Comparison of ENCODE assay signal across 8 mouse cellular contexts in genomic region chr9:59484760-59485159, GRCm38 (mm10). TPM values are rescaled to one million over a fixed set of nuclear protein-coding genes. Genes with fewer than 3 reads are reported as not detected.
DNase-seq lines count a peak whose midpoint lies in the region; ATAC-seq and TF ChIP-seq lines count a peak whose summit lies in the region.

No protein-coding gene starts in this region.

- peak overlapping the region; percentile 96 for H3K9ac ChIP-seq in heart, embryonic 15.5 days
- peak overlapping the region; percentile 94 for H3K9ac ChIP-seq in MEL (ENCODE audit: control insufficient read depth, low read depth, low read length, poor library complexity, severe bottlenecking)
- peak overlapping the region; percentile 97 for H3K9ac ChIP-seq in forebrain, embryonic 16.5 days (replicated peaks; ENCODE audit: low read depth, low read length)

- no peak for TF ChIP-seq POLR2A in MEL (IDR thresholded peaks at IDR 0.05; ENCODE audit: control insufficient read depth in 1 of 2, insufficient read depth in 1 of 2, low read depth in 1 of 2, low read length in 2 of 2, poor library complexity in 1 of 2)

- TF ChIP-seq CTCF in MEL (IDR thresholded peaks at IDR 0.05 in 2 of 3, conservative IDR thresholded peaks at IDR 0.05 in 1 of 3; ENCODE audit: control insufficient read depth in 1 of 3, insufficient read depth in 1 of 3, low read depth in 2 of 3, low read length in 3 of 3, poor library complexity in 1 of 3, severe bottlenecking in 1 of 3), result no peak

- H3K36me3 ChIP-seq in heart, embryonic 15.5 days, result no peaks in the 10 kb centered on the region
- H3K36me3 ChIP-seq in MEL (ENCODE audit: control insufficient read depth in 1 of 2, insufficient read depth in 2 of 2, low read length in 2 of 2), result peaks cover 0 to 37% of the 10 kb centered on the region in 2 experiments; a peak in 3 of 4 replicates
- H3K36me3 ChIP-seq in forebrain, embryonic 16.5 days (ENCODE audit: control insufficient read depth, insufficient read depth), result no peaks in the 10 kb centered on the region
- H3K36me3 ChIP-seq in midbrain, embryonic 10.5 days, result peaks cover 9% of the 10 kb centered on the region

- no peaks in the 10 kb centered on the region for H3K9me3 ChIP-seq in heart, embryonic 15.5 days (replicated peaks)
- H3K9me3 ChIP-seq in MEL (replicated peaks; ENCODE audit: insufficient read depth, low read length), result no peaks in the 10 kb centered on the region
- no peaks in the 10 kb centered on the region for H3K9me3 ChIP-seq in forebrain, embryonic 16.5 days (ENCODE audit: control insufficient read depth, low read length)
- no peaks in the 10 kb centered on the region for H3K9me3 ChIP-seq in midbrain, embryonic 10.5 days (replicated peaks)

- no peaks in the 10 kb centered on the region for H3K27me3 ChIP-seq in heart, embryonic 15.5 days
- no peaks in the 10 kb centered on the region for H3K27me3 ChIP-seq in MEL (ENCODE audit: control insufficient read depth in 1 of 2, insufficient read depth in 2 of 2, low read length in 2 of 2)
- H3K27me3 ChIP-seq in forebrain, embryonic 16.5 days (replicated peaks; ENCODE audit: control insufficient read depth, insufficient read depth, low read length), result no peaks in the 10 kb centered on the region
- no peaks in the 10 kb centered on the region for H3K27me3 ChIP-seq in midbrain, embryonic 10.5 days (ENCODE audit: low read depth, poor library complexity, severe bottlenecking)

- H3K4me2 ChIP-seq in heart, embryonic 15.5 days, result peak overlapping the region; percentile 78
- H3K4me2 ChIP-seq in forebrain, embryonic 16.5 days (ENCODE audit: low read length), result peak overlapping the region; percentile 96

- peaks cover 18% of the 10 kb centered on the region for H3K4me1 ChIP-seq in heart, embryonic 15.5 days (replicated peaks)
- H3K4me1 ChIP-seq in MEL (ENCODE audit: control insufficient read depth in 1 of 2, insufficient read depth in 2 of 2, low read length in 2 of 2), result peaks cover 5 to 8% of the 10 kb centered on the region in 2 experiments
- H3K4me1 ChIP-seq in forebrain, embryonic 16.5 days (replicated peaks; ENCODE audit: control insufficient read depth, insufficient read depth, low read length), result peaks cover 17% of the 10 kb centered on the region
- H3K4me1 ChIP-seq in midbrain, embryonic 10.5 days, result peaks cover 33% of the 10 kb centered on the region

- H3K27ac ChIP-seq in heart, embryonic 15.5 days, result peak overlapping the region; percentile 99; the same call in 1 of the 2 replicates
- no peak overlapping the region for H3K27ac ChIP-seq in MEL (ENCODE audit: control insufficient read depth, low read depth, low read length)
- H3K27ac ChIP-seq in forebrain, embryonic 16.5 days (ENCODE audit: low read length), result no peak overlapping the region
- no peak overlapping the region for H3K27ac ChIP-seq in midbrain, embryonic 10.5 days (replicated peaks)

- ATAC-seq in heart, embryonic 15.5 days (replicated peaks; ENCODE audit: insufficient number of reproducible peaks, insufficient read depth, low FRiP score, low read depth), result no peak
- ATAC-seq in forebrain, embryonic 16.5 days, result no peak

- no peak for DNase-seq in heart, adult 11 months
- peak; percentile 41 for DNase-seq in MEL (ENCODE audit: low read depth, low spot score)
- no peak for DNase-seq in midbrain, embryonic 10.5 days (ENCODE audit: low spot score)
- DNase-seq in spleen, postnatal 36 days (ENCODE audit: low spot score in 2 of 2), result no peak
- DNase-seq in spleen, adult 18-20 months, result no peak
- no peak for DNase-seq in cerebellum, postnatal 36 days

- peaks cover 51% of the 10 kb centered on the region for H3K79me2 ChIP-seq in MEL (ENCODE audit: control insufficient read depth, insufficient read depth, low read length, poor library complexity)

- WGBS in heart, embryonic 15.5 days, result 4% methylated on average over 7 of the region's 7 CpGs
- WGBS in forebrain, embryonic 16.5 days, result 15% methylated on average over 7 of the region's 7 CpGs
- WGBS in midbrain, embryonic 10.5 days, result 28% methylated on average over 7 of the region's 7 CpGs

- TF ChIP-seq RAD21 in MEL (IDR thresholded peaks at IDR 0.05; ENCODE audit: low read depth, low read length), result no peak

- H3K4me3 ChIP-seq in heart, embryonic 15.5 days, result peak overlapping the region; percentile 89
- peak overlapping the region; percentile 76 to 94 for H3K4me3 ChIP-seq in MEL (ENCODE audit: control insufficient read depth in 1 of 2, insufficient read depth in 1 of 2, low read depth in 2 of 2, low read length in 2 of 2)
- peak overlapping the region; percentile 100 for H3K4me3 ChIP-seq in forebrain, embryonic 16.5 days (replicated peaks; ENCODE audit: low read length)
- H3K4me3 ChIP-seq in midbrain, embryonic 10.5 days, result peak overlapping the region; percentile 100

- TF ChIP-seq EP300 in MEL (IDR thresholded peaks at IDR 0.05; ENCODE audit: low read depth in 1 of 2, low read length in 2 of 2), result no peak

TF ChIP-seq in MEL, 35 proteins besides CTCF, POLR2A, EP300 and RAD21:
- no peak for TF ChIP-seq BHLHE40 (IDR thresholded peaks at IDR 0.05; ENCODE audit: borderline replicate concordance, low read depth, low read length)
- peak; percentile 35; the same call in 1 of the 2 replicates for TF ChIP-seq SIN3A (IDR thresholded peaks at IDR 0.05; ENCODE audit: low read length)
- TF ChIP-seq ZNF384 (IDR thresholded peaks at IDR 0.05; ENCODE audit: low read depth, low read length), result 0 out of 2 replicates have a peak, but pooled peaks have one; percentile 17
- TF ChIP-seq MXI1 (IDR thresholded peaks at IDR 0.05; ENCODE audit: low read depth, low read length), result peak; percentile 26; the same call in 1 of the 2 replicates

RNA-seq across cellular contexts. Expression of gene Arih1, which starts 1.7 kb away (rescaled TPM):
- polyA plus RNA-seq in heart, embryonic 15.5 days (2015; fragmentation: Nextera tagmentation; extraction: Ambion mirVana), result 12.1 and 16.3 TPM in 2 replicates
- 46.5 and 47.6 TPM in 2 replicates for total RNA-seq in MEL (2012; rRNA removed)
- polyA plus RNA-seq in MEL (2012; ENCODE audit: insufficient read depth in 1 of 2, insufficient read length in 2 of 2, low read depth in 1 of 2, low replicate concordance in 2 of 2, missing spikeins in 1 of 2), result 10 to 100 TPM; 48.4 to 60.4 TPM
- polyA plus RNA-seq in forebrain, embryonic 16.5 days (2015; fragmentation: Nextera tagmentation; extraction: Ambion mirVana), result 15.6 and 21.2 TPM in 2 replicates
- 14.1 and 14.4 TPM in 2 replicates for polyA plus RNA-seq in midbrain, embryonic 10.5 days (2016; fragmentation: Nextera tagmentation; extraction: Ambion mirVana)

RNA-seq across cellular contexts. Expression of gene Hexa, which starts 54.6 kb away (rescaled TPM):
- polyA plus RNA-seq in heart, embryonic 15.5 days (2015; fragmentation: Nextera tagmentation; extraction: Ambion mirVana), result 59.6 and 75.5 TPM in 2 replicates
- 38.0 and 44.3 TPM in 2 replicates for total RNA-seq in MEL (2012; rRNA removed)
- polyA plus RNA-seq in MEL (2012; ENCODE audit: insufficient read depth in 1 of 2, insufficient read length in 2 of 2, low read depth in 1 of 2, low replicate concordance in 2 of 2, missing spikeins in 1 of 2), result 10 to 100 TPM in 1 of 2 experiments, not detected in 1; 54.0 TPM
- 51.3 and 55.7 TPM in 2 replicates for polyA plus RNA-seq in forebrain, embryonic 16.5 days (2015; fragmentation: Nextera tagmentation; extraction: Ambion mirVana)
- 50.4 and 51.2 TPM in 2 replicates for polyA plus RNA-seq in midbrain, embryonic 10.5 days (2016; fragmentation: Nextera tagmentation; extraction: Ambion mirVana)

RNA-seq across cellular contexts. Expression of gene Tmem202, which starts 54.9 kb away (rescaled TPM):
- 0.13 and 0.19 TPM in 2 replicates for polyA plus RNA-seq in heart, embryonic 15.5 days (2015; fragmentation: Nextera tagmentation; extraction: Ambion mirVana)
- 0.23 and 0.50 TPM in 2 replicates for total RNA-seq in MEL (2012; rRNA removed)
- polyA plus RNA-seq in MEL (2012; ENCODE audit: insufficient read depth in 1 of 2, insufficient read length in 2 of 2, low read depth in 1 of 2, low replicate concordance in 2 of 2, missing spikeins in 1 of 2), result not detected
- 0.45 and 0.58 TPM in 2 replicates for polyA plus RNA-seq in forebrain, embryonic 16.5 days (2015; fragmentation: Nextera tagmentation; extraction: Ambion mirVana)
- polyA plus RNA-seq in midbrain, embryonic 10.5 days (2016; fragmentation: Nextera tagmentation; extraction: Ambion mirVana), result 0.09 and 0.12 TPM in 2 replicates
